Comparison of ENCODE assay signal across 8 mouse cellular contexts in the genomic region with DNA sequence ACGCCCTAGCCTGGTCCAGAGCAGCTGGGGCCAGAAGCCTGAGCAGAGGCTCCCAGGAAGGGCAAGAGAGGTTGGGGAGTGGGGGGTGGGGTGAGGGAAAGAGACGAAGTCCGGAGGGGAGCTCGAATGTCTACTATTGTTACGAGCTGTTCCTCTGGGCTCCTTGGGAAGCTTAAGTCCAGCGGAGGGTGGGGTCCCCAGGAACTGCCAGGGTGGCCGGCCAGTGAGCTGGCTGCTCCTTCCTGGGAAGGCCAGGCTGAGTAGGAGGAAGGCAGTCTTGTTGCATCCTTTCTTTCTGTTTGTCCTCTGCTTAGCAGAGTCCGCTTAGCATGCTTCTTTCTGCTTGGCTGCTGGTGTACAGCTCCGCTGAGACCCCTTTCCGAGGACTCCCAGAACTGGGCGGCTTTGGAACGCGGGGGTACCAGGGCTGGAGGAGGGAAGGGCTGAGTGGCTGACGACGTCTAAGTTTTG. TPM values are rescaled to one million over a fixed set of nuclear protein-coding genes. Genes with fewer than 3 reads are reported as not detected.
DNase-seq lines count a peak whose midpoint lies in the region; ATAC-seq lines count a peak whose summit lies in the region.

No protein-coding gene starts in this region.

- 5% methylated on average over 15 of the region's 15 CpGs for WGBS in heart, embryonic 11.5 days (ENCODE audit: insufficient replicate concordance)
- WGBS in liver, embryonic 11.5 days = 6% methylated on average over 15 of the region's 15 CpGs
- WGBS in neural tube, embryonic 14.5 days = 5% methylated on average over 15 of the region's 15 CpGs

- H3K36me3 ChIP-seq in heart, embryonic 11.5 days (ENCODE audit: control insufficient read depth, insufficient read depth, low read length) = no peaks in the 10 kb centered on the region
- H3K36me3 ChIP-seq in liver, embryonic 11.5 days (ENCODE audit: control insufficient read depth, insufficient read depth, low read length) = peaks cover 3% of the 10 kb centered on the region; the same call in 1 of the 2 replicates
- no peaks in the 10 kb centered on the region for H3K36me3 ChIP-seq in neural tube, embryonic 14.5 days (ENCODE audit: control insufficient read depth, insufficient read depth, low read length)

- H3K27ac ChIP-seq in heart, embryonic 11.5 days (ENCODE audit: low read depth, low read length) = peak overlapping the region; percentile 79
- H3K27ac ChIP-seq in liver, embryonic 11.5 days (ENCODE audit: low read depth, low read length) = peak overlapping the region; percentile 16; the same call in 1 of the 2 replicates
- peak overlapping the region; percentile 63 for H3K27ac ChIP-seq in neural tube, embryonic 14.5 days (ENCODE audit: low read depth, low read length)

- peak overlapping the region; percentile 57 for H3K4me2 ChIP-seq in heart, embryonic 11.5 days
- H3K4me2 ChIP-seq in liver, embryonic 11.5 days = peak overlapping the region; percentile 74
- H3K4me2 ChIP-seq in neural tube, embryonic 14.5 days (ENCODE audit: low read depth, low read length) = peak overlapping the region; percentile 34; the same call in 1 of the 2 replicates

- H3K27me3 ChIP-seq in heart, embryonic 11.5 days (ENCODE audit: control insufficient read depth, insufficient read depth, low read length) = peaks cover 73% of the 10 kb centered on the region
- H3K27me3 ChIP-seq in liver, embryonic 11.5 days (replicated peaks; ENCODE audit: control insufficient read depth, insufficient read depth, low read length) = peaks cover 46% of the 10 kb centered on the region
- H3K27me3 ChIP-seq in neural tube, embryonic 14.5 days (ENCODE audit: control insufficient read depth, insufficient read depth, low read length) = peaks cover 15% of the 10 kb centered on the region

- peak overlapping the region; percentile 51 for H3K4me3 ChIP-seq in heart, embryonic 11.5 days (ENCODE audit: low read depth, low read length)
- H3K4me3 ChIP-seq in liver, embryonic 11.5 days (ENCODE audit: low read depth, low read length) = peak overlapping the region; percentile 51
- H3K4me3 ChIP-seq in neural tube, embryonic 14.5 days (ENCODE audit: low read depth, low read length) = no peak overlapping the region

- H3K9ac ChIP-seq in heart, embryonic 11.5 days (ENCODE audit: low read depth, low read length) = peak overlapping the region; percentile 72; the same call in 1 of the 2 replicates
- H3K9ac ChIP-seq in liver, embryonic 11.5 days (ENCODE audit: low read depth, low read length) = peak overlapping the region; percentile 58
- no peak overlapping the region for H3K9ac ChIP-seq in neural tube, embryonic 14.5 days (replicated peaks; ENCODE audit: low read depth, low read length)

- DNase-seq in retina, embryonic 14.5 days (ENCODE audit: low spot score) = peak; percentile 28
- no peak for DNase-seq in retina, postnatal 1 day
- no peak for DNase-seq in liver, embryonic 11.5 days (ENCODE audit: low spot score)
- no peak for DNase-seq in frontal cortex, postnatal 36 days (ENCODE audit: low spot score in 2 of 2)
- no peak for DNase-seq in left cerebral cortex, adult 11 months (ENCODE audit: low spot score)
- no peak for DNase-seq in frontal cortex, postnatal 25 days (ENCODE audit: low spot score in 2 of 2)

- ATAC-seq in heart, embryonic 11.5 days (replicated peaks; ENCODE audit: insufficient number of reproducible peaks, low FRiP score, low TSS enrichment) = no peak
- ATAC-seq in liver, embryonic 11.5 days (replicated peaks; ENCODE audit: low FRiP score) = no peak
- ATAC-seq in neural tube, embryonic 14.5 days (ENCODE audit: low read depth) = no peak

- peaks cover 54% of the 10 kb centered on the region for H3K4me1 ChIP-seq in heart, embryonic 11.5 days (ENCODE audit: control insufficient read depth, insufficient read depth, low read length)
- H3K4me1 ChIP-seq in liver, embryonic 11.5 days (replicated peaks; ENCODE audit: control insufficient read depth, insufficient read depth, low read length) = peaks cover 64% of the 10 kb centered on the region
- H3K4me1 ChIP-seq in neural tube, embryonic 14.5 days (ENCODE audit: control insufficient read depth, insufficient read depth, low read length) = peaks cover 27% of the 10 kb centered on the region

- H3K9me3 ChIP-seq in heart, embryonic 11.5 days (replicated peaks; ENCODE audit: control insufficient read depth, low read length) = no peaks in the 10 kb centered on the region
- H3K9me3 ChIP-seq in liver, embryonic 11.5 days (ENCODE audit: control insufficient read depth, low read length) = no peaks in the 10 kb centered on the region
- H3K9me3 ChIP-seq in neural tube, embryonic 14.5 days (ENCODE audit: control insufficient read depth, low read length) = no peaks in the 10 kb centered on the region

RNA-seq across cellular contexts. Expression of gene Lyl1, which starts 6.8 kb away (rescaled TPM):
- polyA plus RNA-seq in heart, embryonic 11.5 days (2014; fragmentation: Nextera tagmentation; extraction: Ambion mirVana) = 19.5 and 22.9 TPM in 2 replicates
- polyA plus RNA-seq in liver, embryonic 11.5 days (2014; fragmentation: Nextera tagmentation; extraction: Ambion mirVana) = 67.9 and 68.6 TPM in 2 replicates
- polyA plus RNA-seq in neural tube, embryonic 14.5 days (2014; fragmentation: Nextera tagmentation; extraction: Ambion mirVana) = 1.3 and 3.6 TPM in 2 replicates

RNA-seq across cellular contexts. Expression of gene G430095P16Rik, which starts 14.7 kb away (rescaled TPM):
- 3.4 and 5.4 TPM in 2 replicates for polyA plus RNA-seq in heart, embryonic 11.5 days (2014; fragmentation: Nextera tagmentation; extraction: Ambion mirVana)
- 11.8 and 12.3 TPM in 2 replicates for polyA plus RNA-seq in liver, embryonic 11.5 days (2014; fragmentation: Nextera tagmentation; extraction: Ambion mirVana)
- 0.76 and 1.8 TPM in 2 replicates for polyA plus RNA-seq in neural tube, embryonic 14.5 days (2014; fragmentation: Nextera tagmentation; extraction: Ambion mirVana)

RNA-seq across cellular contexts. Expression of gene Nacc1, which starts 20.4 kb away (rescaled TPM):
- 19.1 and 19.6 TPM in 2 replicates for polyA plus RNA-seq in heart, embryonic 11.5 days (2014; fragmentation: Nextera tagmentation; extraction: Ambion mirVana)
- polyA plus RNA-seq in liver, embryonic 11.5 days (2014; fragmentation: Nextera tagmentation; extraction: Ambion mirVana) = 23.0 and 25.2 TPM in 2 replicates
- 15.3 and 16.6 TPM in 2 replicates for polyA plus RNA-seq in neural tube, embryonic 14.5 days (2014; fragmentation: Nextera tagmentation; extraction: Ambion mirVana)

RNA-seq across cellular contexts. Expression of gene Trmt1, which starts 22.0 kb away (rescaled TPM):
- polyA plus RNA-seq in heart, embryonic 11.5 days (2014; fragmentation: Nextera tagmentation; extraction: Ambion mirVana) = 49.7 and 51.6 TPM in 2 replicates
- polyA plus RNA-seq in liver, embryonic 11.5 days (2014; fragmentation: Nextera tagmentation; extraction: Ambion mirVana) = 94.1 and 95.6 TPM in 2 replicates
- polyA plus RNA-seq in neural tube, embryonic 14.5 days (2014; fragmentation: Nextera tagmentation; extraction: Ambion mirVana) = 59.8 and 70.2 TPM in 2 replicates

RNA-seq across cellular contexts. Expression of gene Ier2, which starts 45.5 kb away (rescaled TPM):
- polyA plus RNA-seq in heart, embryonic 11.5 days (2014; fragmentation: Nextera tagmentation; extraction: Ambion mirVana) = 52.3 and 55.9 TPM in 2 replicates
- polyA plus RNA-seq in liver, embryonic 11.5 days (2014; fragmentation: Nextera tagmentation; extraction: Ambion mirVana) = 46.5 and 50.1 TPM in 2 replicates
- 14.4 and 20.9 TPM in 2 replicates for polyA plus RNA-seq in neural tube, embryonic 14.5 days (2014; fragmentation: Nextera tagmentation; extraction: Ambion mirVana)

Comparison
In these comparisons a context has a peak if more than half of its experiments do, and no peak if none do; other contexts are left out.
1. H3K27ac ChIP-seq: peak in every context shown above with its lines; median percentile 79 in heart, embryonic 11.5 days; 63 in neural tube, embryonic 14.5 days; 16 in liver, embryonic 11.5 days.